Mouse (Mus musculus) MEL (cell line): Measurements from ENCODE around the gene Epb41l5. TPM values are rescaled to one million over a fixed set of nuclear protein-coding genes. Genes with fewer than 3 reads are reported as not detected.

ENCODE experiments used
- DNase-seq: peaks from one replicate; pipeline ENCODE4 v3.0.0; 2011; ENCODE audit warnings: low read depth, low spot score
- H3K27ac ChIP-seq: 2 replicates; pipeline ENCODE4 v1.5.1; 2012; ENCODE audit warnings: low read depth, mild to moderate bottlenecking, control low read depth, low read length, moderate library complexity; ENCODE audit not compliant: control insufficient read depth
- H3K27me3 ChIP-seq, 2 experiments: fragments of 150-350 bp in 1 of 2; sonication (generic) in 1 of 2; 2 replicates each; pipeline ENCODE4 v1.6.1; 2012; ENCODE audit warnings: low read length in 2 of 2, mild to moderate bottlenecking in 2 of 2, improper control_type of control experiment in 1 of 2, moderate library complexity in 1 of 2; ENCODE audit not compliant: insufficient read depth in 2 of 2, control insufficient read depth in 1 of 2
- H3K36me3 ChIP-seq, 2 experiments: 2 replicates each; pipeline ENCODE4 v1.6.1; 2012 to 2014; ENCODE audit warnings: low read length in 2 of 2, improper control_type of control experiment in 1 of 2, inconsistent platforms in 1 of 2, mild to moderate bottlenecking in 1 of 2; ENCODE audit not compliant: insufficient read depth in 2 of 2, control insufficient read depth in 1 of 2
- H3K4me1 ChIP-seq, 2 experiments: fragments of 150-350 bp in 1 of 2; sonication (generic) in 1 of 2; 2 replicates each; pipeline ENCODE4 v1.6.1; 2012; ENCODE audit warnings: low read length in 2 of 2, improper control_type of control experiment in 1 of 2, mild to moderate bottlenecking in 1 of 2; ENCODE audit not compliant: insufficient read depth in 2 of 2, control insufficient read depth in 1 of 2
- H3K4me3 ChIP-seq, 2 experiments: fragments of 150-350 bp in 1 of 2; sonication (generic) in 1 of 2; 2 replicates each; pipeline ENCODE4 v1.5.1; 2012; ENCODE audit warnings: low read depth in 2 of 2, low read length in 2 of 2, mild to moderate bottlenecking in 2 of 2, moderate library complexity in 2 of 2, control low read depth in 1 of 2, improper control_type of control experiment in 1 of 2; ENCODE audit not compliant: control insufficient read depth in 1 of 2, insufficient read depth in 1 of 2
- H3K79me2 ChIP-seq: 2 replicates; pipeline ENCODE4 v1.6.1; 2012; ENCODE audit warnings: mild to moderate bottlenecking, low read length, moderate library complexity; ENCODE audit not compliant: control insufficient read depth, poor library complexity, insufficient read depth
- H3K9ac ChIP-seq: 2 replicates; pipeline ENCODE4 v1.6.1; 2012; ENCODE audit warnings: low read depth, mild to moderate bottlenecking, control low read depth, low read length, moderate library complexity; ENCODE audit not compliant: control insufficient read depth, poor library complexity, severe bottlenecking
- H3K9me3 ChIP-seq: fragments of 150-350 bp; sonication (generic); replicated peaks from 2 replicates; pipeline ENCODE4 v1.6.1; 2012; ENCODE audit warnings: mild to moderate bottlenecking, low read length, improper control_type of control experiment, moderate library complexity; ENCODE audit not compliant: insufficient read depth
- BHLHE40 ChIP-seq: IDR thresholded peaks from 2 replicates; pipeline ENCODE4 v1.6.1; 2012; ENCODE audit warnings: low read depth, mild to moderate bottlenecking, inconsistent platforms, low read length, improper control_type of control experiment, borderline replicate concordance
- CHD2 ChIP-seq: IDR thresholded peaks from 2 replicates; pipeline ENCODE4 v1.6.1; 2011; ENCODE audit warnings: low read length, improper control_type of control experiment
- ELF1 ChIP-seq: IDR thresholded peaks from 2 replicates; pipeline ENCODE4 v1.6.1; 2014; ENCODE audit warnings: low read depth, mild to moderate bottlenecking, inconsistent platforms, low read length, improper control_type of control experiment, moderate library complexity
- EP300 ChIP-seq, 2 experiments: IDR thresholded peaks; 2 replicates each; pipeline ENCODE4 v1.6.1; 2011; ENCODE audit warnings: improper control_type of control experiment in 2 of 2, low read length in 2 of 2, low read depth in 1 of 2, mild to moderate bottlenecking in 1 of 2
- ETS1 ChIP-seq: IDR thresholded peaks from 2 replicates; pipeline ENCODE4 v1.6.1; 2012; ENCODE audit warnings: low read depth, mild to moderate bottlenecking, inconsistent platforms, low read length, improper control_type of control experiment, moderate library complexity
- GABPA ChIP-seq: IDR thresholded peaks from 2 replicates; pipeline ENCODE4 v1.6.1; 2012; ENCODE audit warnings: low read depth, mild to moderate bottlenecking, inconsistent platforms, low read length, improper control_type of control experiment, moderate library complexity
- JUND ChIP-seq: IDR thresholded peaks from 2 replicates; pipeline ENCODE4 v1.6.1; 2011; ENCODE audit warnings: low read depth, mild to moderate bottlenecking, improper control_type of control experiment, low read length
- KAT2A ChIP-seq: conservative IDR thresholded peaks from 2 replicates; pipeline ENCODE4 v1.6.1; 2012; ENCODE audit warnings: low read depth, low read length, improper control_type of control experiment, inconsistent platforms
- MAFK ChIP-seq: IDR thresholded peaks from 2 replicates; pipeline ENCODE4 v1.6.1; 2011; ENCODE audit warnings: low read depth, mild to moderate bottlenecking, low read length, improper control_type of control experiment, borderline replicate concordance
- MAZ ChIP-seq: IDR thresholded peaks from 2 replicates; pipeline ENCODE4 v1.6.1; 2012; ENCODE audit warnings: low read depth, mild to moderate bottlenecking, inconsistent platforms, low read length, improper control_type of control experiment
- MXI1 ChIP-seq: IDR thresholded peaks from 2 replicates; pipeline ENCODE4 v1.6.1; 2011; ENCODE audit warnings: mild to moderate bottlenecking, low read depth, low read length, improper control_type of control experiment
- MYB ChIP-seq: IDR thresholded peaks from 2 replicates; pipeline ENCODE4 v1.6.1; 2011; ENCODE audit warnings: mild to moderate bottlenecking, low read depth, low read length, improper control_type of control experiment
- NELFE ChIP-seq: IDR thresholded peaks from 2 replicates; pipeline ENCODE4 v1.6.1; 2011; ENCODE audit warnings: low read depth, low read length, improper control_type of control experiment
- POLR2A ChIP-seq, 2 experiments: IDR thresholded peaks; 2 replicates each; pipeline ENCODE4 v1.6.1; 2011 to 2012; ENCODE audit warnings: low read length in 2 of 2, mild to moderate bottlenecking in 2 of 2, control low read depth in 1 of 2, improper control_type of control experiment in 1 of 2, low read depth in 1 of 2, moderate library complexity in 1 of 2; ENCODE audit not compliant: control insufficient read depth in 1 of 2, insufficient read depth in 1 of 2, poor library complexity in 1 of 2
- POLR2AphosphoS2 ChIP-seq: IDR thresholded peaks from 2 replicates; pipeline ENCODE4 v1.6.1; 2011; ENCODE audit warnings: low read length, improper control_type of control experiment
- POLR2AphosphoS5 ChIP-seq: IDR thresholded peaks from 2 replicates; pipeline ENCODE4 v1.6.1; 2012; ENCODE audit warnings: low read depth, borderline replicate concordance, mild to moderate bottlenecking, inconsistent platforms, low read length, moderate library complexity, mixed read lengths
- RAD21 ChIP-seq: IDR thresholded peaks from 2 replicates; pipeline ENCODE4 v1.6.1; 2011; ENCODE audit warnings: mild to moderate bottlenecking, low read depth, low read length, improper control_type of control experiment
- RCOR1 ChIP-seq: IDR thresholded peaks from 2 replicates; pipeline ENCODE4 v1.6.1; 2012; ENCODE audit warnings: low read depth, mild to moderate bottlenecking, inconsistent platforms, low read length, improper control_type of control experiment
- SIN3A ChIP-seq: IDR thresholded peaks from 2 replicates; pipeline ENCODE4 v1.6.1; 2012; ENCODE audit warnings: low read length, improper control_type of control experiment, inconsistent platforms
- SMC3 ChIP-seq: IDR thresholded peaks from 2 replicates; pipeline ENCODE4 v1.6.1; 2011; ENCODE audit warnings: low read depth, low read length, improper control_type of control experiment
- TAL1 ChIP-seq: IDR thresholded peaks from 2 replicates; pipeline ENCODE4 v1.6.1; 2012; ENCODE audit warnings: mild to moderate bottlenecking, inconsistent platforms, low read length, moderate library complexity, mixed read lengths
- TBP ChIP-seq: IDR thresholded peaks from 2 replicates; pipeline ENCODE4 v1.8.0; 2011; ENCODE audit warnings: low read depth, low read length, improper control_type of control experiment
- TCF12 ChIP-seq: IDR thresholded peaks from 2 replicates; pipeline ENCODE4 v1.6.1; 2014; ENCODE audit warnings: low read depth, mild to moderate bottlenecking, inconsistent platforms, low read length, improper control_type of control experiment, moderate library complexity
- USF1 ChIP-seq: IDR thresholded peaks from 2 replicates; pipeline ENCODE4 v1.6.1; 2014; ENCODE audit warnings: low read depth, mild to moderate bottlenecking, inconsistent platforms, low read length, improper control_type of control experiment, moderate library complexity
- ZC3H11A ChIP-seq: IDR thresholded peaks from 2 replicates; pipeline ENCODE4 v1.6.1; 2012; ENCODE audit warnings: low read depth, mild to moderate bottlenecking, inconsistent platforms, low read length, improper control_type of control experiment
- ZNF384 ChIP-seq: IDR thresholded peaks from 2 replicates; pipeline ENCODE4 v1.6.1; 2012; ENCODE audit warnings: low read depth, mild to moderate bottlenecking, inconsistent platforms, low read length, improper control_type of control experiment
- polyA plus RNA-seq, 2 experiments: library from polyadenylated mRNA; stranded (reverse) in 1 of 2; unstranded in 1 of 2; fragments of >175 nt in 1 of 2; fragments of >200 nt in 1 of 2; gene quantifications; 2 replicates each; pipeline versions ENCODE4 v1.2.1 to v1.2.4; 2012; ENCODE audit warnings: low replicate concordance in 2 of 2, low read depth in 1 of 2; ENCODE audit not compliant: insufficient read length in 2 of 2, insufficient read depth in 1 of 2, missing spikeins in 1 of 2
- total RNA-seq: library from RNA; depleted of rRNA; stranded (reverse); fragments of 300-350 nt; gene quantifications from 2 replicates; pipeline ENCODE4 v1.2.3, GENCODE M21; 2012

The Epb41l5 gene
- total and polyA plus RNA-seq, 3 experiments: 7.0 to 8.8 TPM; not detected in 1

- TF ChIP-seq ZC3H11A (no peak), USF1 (no peak), TBP (no peak), POLR2AphosphoS5 (no peak), CHD2 (no peak), ZNF384 (0 out of 2 replicates have a peak, but pooled peaks have one; percentile 12), EP300 (IDR thresholded peaks at IDR 0.05; ENCODE audit: low read depth in 1 of 2, low read length in 2 of 2) (peak; percentile 83 to 87), SMC3 (no peak), JUND (no peak), RCOR1 (peak; percentile 61; the same call in 1 of the 2 replicates), POLR2AphosphoS2 (no peak), NELFE (no peak)
Measured at GRCm38 (mm10) chr1:119685773-119686558, 37.2 kb upstream of the Epb41l5 start (continued).

- no peak for DNase-seq
- Histone ChIP-seq H3K9ac (no peak overlapping the region), H3K27ac (no peak overlapping the region), H3K4me3 (no peak overlapping the region), H3K4me1 (peaks cover 0 to 4% of the 10 kb centered on the region in 2 experiments; a peak in 2 of 4 replicates), H3K27me3 (no peaks in the 10 kb centered on the region), H3K9me3 (no peaks in the 10 kb centered on the region), H3K36me3 (peaks cover 2 to 13% of the 10 kb centered on the region in 2 experiments), H3K79me2 (no peaks in the 10 kb centered on the region)
- TF ChIP-seq TCF12 (no peak), MAFK (no peak), SIN3A (no peak), POLR2AphosphoS5 (no peak), ZNF384 (no peak), POLR2AphosphoS2 (no peak), MYB (no peak), TAL1 (no peak), BHLHE40 (no peak), GABPA (no peak), EP300 (IDR thresholded peaks at IDR 0.05; ENCODE audit: low read depth in 1 of 2, low read length in 2 of 2) (no peak), ETS1 (no peak), POLR2A (IDR thresholded peaks at IDR 0.05; ENCODE audit: control insufficient read depth in 1 of 2, insufficient read depth in 1 of 2, low read depth in 1 of 2, low read length in 2 of 2, poor library complexity in 1 of 2) (no peak), RAD21 (no peak), MAZ (no peak), NELFE (no peak), KAT2A (no peak), ELF1 (no peak), MXI1 (no peak)
Measured at GRCm38 (mm10) chr1:119681663-119682213, 32.9 kb upstream of the Epb41l5 start.
